Mouse (Mus musculus): Measurements from ENCODE around the gene Zdhhc15.
"Not testable (repeated sequence)": the region's sequence is repeated elsewhere in the genome, so short reads cannot be mapped to it uniquely, and the experiment has no call there.

Gene Zdhhc15

DNA sequence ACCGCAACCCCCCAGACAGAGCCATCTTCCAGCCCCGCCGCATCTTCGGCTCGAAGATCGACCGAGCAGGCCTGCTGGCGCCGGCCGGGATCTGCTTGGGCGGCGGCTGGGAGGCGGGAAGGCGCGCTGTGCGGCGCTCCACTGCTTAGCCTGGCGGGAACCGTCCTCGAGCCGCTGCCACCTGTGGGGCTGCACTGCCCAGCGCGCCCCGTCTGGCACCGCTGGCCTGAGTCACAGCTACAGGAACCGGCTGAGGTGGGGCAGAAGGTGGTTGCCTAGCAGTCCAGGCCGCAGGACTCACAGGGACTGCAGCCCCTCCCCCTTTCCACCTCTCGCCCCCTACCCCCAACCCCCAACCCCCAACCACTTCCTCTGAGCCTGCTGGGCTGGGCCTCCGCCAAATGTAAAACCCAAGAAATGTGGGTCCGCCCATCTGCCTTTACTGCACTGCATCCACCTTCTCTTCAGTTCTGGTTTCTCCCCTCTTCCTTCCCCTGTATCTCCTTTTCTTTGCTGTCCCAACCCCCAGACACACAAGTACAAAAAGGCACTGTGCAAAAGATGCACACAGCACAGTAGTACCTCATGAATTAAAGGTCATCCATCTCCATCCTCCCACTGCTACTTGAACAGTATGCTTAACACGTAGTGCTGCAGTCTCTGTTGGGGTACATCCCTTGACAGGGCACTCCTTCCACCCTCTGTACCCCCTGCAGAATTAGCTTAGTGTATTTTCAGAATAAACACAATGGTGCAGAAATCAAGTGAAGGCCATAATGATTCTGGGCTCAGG, at the start of gene Zdhhc15:
TSS of gene Zdhhc15 (minus strand) at position 308 of the 793 bp plus-strand sequence.
- peak; percentile 12 for DNase-seq (ENCODE audit: low read depth, low spot score)

DNA sequence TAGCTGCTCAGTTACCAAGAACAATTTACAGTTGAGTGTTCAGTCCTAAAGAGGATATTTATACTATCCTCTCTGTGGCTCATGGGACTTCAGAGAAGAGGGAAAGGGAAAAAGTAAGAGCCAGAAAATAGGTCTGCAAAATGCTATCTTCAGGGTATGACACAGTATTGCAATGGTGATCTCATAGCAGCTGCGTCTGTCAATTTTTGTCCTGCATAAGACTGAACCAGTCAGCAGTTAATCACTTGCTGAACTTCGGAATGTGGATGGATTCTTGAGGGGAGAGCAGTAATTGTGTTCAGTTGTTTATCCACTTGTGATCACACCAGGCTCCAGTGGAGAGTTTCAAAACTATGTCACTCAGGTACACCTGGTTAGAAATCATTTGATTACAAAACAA, 37.1 kb upstream of the Zdhhc15 start:
- no peak for DNase-seq (ENCODE audit: low read depth, low spot score)

DNA sequence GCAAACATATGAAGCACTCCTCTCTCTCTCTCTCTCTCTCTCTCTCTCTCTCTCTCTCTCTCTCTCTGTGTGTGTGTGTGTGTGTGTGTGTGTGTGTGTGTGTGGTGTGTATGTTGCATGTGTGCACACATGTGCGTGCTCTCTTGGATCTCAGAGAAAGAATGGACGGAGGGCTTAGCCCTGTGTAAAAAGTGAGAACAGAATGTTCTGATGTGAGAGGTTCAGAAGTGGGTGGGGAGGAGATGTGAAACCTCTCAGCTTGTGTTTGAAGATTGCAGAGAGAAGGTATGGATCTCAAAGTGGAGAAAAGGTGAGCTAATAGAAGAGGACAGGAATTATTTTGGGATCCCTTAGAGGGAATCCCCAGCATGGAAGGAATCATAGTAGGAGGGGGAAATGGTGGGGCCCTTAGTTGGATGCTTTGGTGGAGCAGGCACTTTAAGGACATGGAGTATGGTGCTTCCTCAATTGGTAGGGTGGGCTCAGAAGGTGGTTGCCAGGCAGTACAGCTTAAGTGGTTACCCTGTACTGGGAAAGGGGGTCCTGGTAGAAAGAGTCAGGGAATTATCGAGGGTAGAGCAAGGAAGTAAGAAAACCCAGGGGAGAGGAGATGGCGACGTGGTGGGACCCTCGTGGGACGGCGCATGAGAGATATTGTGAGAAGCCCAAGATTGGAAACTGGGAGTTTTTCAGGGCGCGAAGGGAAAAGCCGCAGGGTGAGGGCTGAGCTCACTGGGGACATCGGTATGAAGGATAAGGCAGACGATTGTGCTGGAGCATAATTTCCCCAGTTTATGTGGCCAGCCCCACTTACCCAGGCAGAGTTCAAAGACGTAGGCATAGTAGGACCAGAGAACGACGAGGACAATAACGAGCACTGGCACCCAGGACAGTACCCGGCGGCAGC, 761 bp downstream of the Zdhhc15 start:
- DNase-seq (ENCODE audit: low read depth, low spot score) = no peak

DNA sequence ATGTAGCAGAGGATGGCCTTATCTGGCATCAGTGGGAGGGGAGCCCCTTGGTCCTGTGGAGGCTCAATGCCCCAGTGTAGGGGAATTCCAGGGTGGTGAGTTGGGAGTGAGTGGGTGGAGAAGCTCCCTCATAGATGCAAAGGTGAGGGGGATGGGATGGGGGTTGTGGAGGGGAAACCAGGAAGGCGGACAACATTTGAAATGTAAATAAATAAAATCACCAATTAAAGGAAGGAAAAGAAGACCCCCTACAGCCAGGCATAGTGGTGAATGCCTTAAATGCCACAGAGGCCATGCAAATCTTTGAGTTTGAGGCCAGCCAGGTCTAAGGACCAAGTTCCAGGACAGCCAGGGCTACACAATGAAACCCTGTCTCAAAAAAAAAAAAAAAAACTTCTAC, 13.9 kb downstream of the Zdhhc15 start:
- no peak for DNase-seq (ENCODE audit: low read depth, low spot score)

DNA sequence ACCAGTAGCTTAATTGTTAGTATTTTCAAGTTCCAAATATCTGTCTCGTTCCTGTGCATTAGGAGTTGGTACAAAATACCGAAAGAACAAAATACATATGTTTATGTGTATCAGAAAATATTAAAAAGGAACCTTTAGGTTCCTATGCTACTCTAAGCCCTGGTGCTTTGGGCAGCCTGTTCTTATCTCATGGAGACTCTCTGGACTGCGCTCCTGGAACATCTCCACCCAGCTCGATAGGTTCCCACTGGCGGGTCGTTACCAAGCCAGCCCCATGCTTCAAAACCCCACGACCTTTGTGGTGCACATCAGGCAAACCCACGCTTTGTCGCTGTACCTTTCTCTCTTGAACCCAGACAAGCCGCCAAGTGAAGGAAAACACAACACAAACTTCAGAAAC, 58.3 kb downstream of the Zdhhc15 start:
- DNase-seq (ENCODE audit: low read depth, low spot score) = no peak

DNA sequence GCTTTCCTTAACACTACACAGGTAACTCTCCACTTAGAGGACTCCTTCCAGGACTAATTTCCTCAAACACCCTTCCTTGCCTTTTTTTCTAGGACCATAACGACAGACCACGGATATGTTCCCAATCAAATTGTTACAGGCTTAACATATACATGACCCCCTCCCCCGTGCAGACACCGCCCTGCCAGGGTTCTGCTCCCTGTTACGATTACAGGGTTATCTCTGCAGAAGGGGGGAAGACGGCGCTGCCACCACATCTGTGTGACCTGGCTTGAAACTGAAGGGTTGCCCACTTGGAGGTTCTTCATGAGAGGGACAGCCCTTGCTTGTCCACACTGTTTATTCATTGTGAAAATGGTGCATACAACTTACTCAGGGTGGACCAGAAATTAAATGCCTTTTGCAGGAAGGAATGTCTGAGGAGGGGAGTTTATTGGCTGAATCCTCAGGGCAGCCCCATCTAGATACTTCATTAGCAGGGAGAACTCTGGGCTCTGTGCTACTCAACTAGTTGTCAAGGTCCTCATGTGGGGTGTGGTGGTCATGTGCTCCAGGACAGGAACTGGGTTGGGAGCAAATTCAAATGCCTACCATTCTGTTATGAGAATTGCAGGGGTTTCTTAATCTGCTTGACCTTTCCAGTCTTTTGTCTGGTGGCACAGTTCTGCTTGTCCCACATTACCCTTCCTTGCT, 67.0 kb downstream of the Zdhhc15 start:
- not testable (repeated sequence) for DNase-seq (ENCODE audit: low read depth, low spot score)

DNA sequence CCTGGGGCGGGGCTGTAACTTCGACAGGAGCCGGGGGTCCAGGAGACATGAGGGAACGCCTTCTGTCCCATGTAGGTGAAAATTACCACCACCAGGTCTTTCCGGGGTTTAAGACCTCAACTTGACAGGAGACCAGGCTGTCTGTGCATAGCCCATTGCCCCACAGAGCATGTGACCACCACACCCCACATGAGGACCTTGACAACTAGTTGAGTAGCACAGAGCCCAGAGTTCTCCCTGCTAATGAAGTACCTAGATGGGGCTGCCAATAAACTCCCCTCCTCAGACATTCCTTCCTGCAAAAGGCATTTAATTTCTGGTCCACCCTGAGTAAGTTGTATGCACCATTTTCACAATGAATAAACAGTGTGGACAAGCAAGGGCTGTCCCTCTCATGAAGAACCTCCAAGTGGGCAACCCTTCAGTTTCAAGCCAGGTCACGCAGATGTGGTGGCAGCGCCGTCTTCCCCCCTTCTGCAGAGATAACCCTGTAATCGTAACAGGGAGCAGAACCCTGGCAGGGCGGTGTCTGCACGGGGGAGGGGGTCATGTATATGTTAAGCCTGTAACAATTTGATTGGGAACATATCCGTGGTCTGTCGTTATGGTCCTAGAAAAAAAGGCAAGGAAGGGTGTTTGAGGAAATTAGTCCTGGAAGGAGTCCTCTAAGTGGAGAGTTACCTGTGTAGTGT, 68.5 kb downstream of the Zdhhc15 start:
- not testable (repeated sequence) for DNase-seq (ENCODE audit: low read depth, low spot score)

DNA sequence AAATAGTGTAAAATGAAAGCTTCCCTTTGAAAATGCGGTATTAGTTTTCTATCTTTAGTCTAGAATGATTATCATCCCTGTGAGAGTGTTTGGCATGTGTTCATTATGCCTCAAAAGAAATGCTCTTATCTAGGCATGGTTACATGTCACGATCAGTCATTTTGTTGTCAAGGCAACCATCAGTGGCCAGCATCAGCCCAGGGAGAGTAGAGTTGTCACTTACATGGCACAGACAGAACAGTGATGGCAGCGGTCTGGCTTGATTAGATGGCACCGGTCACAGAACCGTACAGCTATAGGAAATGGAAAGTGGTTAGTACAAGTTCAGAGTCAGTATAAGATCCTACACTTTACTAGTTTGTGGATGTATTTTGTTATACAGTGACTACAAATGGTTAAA, 96.9 kb downstream of the Zdhhc15 start:
- DNase-seq (ENCODE audit: low read depth, low spot score) = no peak

DNA sequence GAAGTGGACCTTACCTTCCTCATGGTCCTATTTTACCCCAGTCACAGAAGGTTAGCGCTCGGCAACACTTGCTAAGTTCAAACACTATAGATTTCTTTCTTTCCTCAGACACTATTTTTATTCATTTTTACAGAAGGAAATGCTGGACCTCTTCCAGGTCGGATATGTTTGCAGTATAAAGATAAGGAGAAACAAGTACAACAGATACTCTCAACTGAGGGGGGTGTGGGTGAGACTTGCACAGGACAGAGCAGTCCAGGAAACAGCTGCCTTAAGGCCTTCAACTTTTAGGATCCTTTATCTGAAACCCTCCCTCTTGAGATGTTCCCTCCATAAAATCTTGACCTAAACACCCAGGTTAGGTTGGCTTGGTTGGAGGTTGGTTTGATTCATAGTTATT, 103.4 kb downstream of the Zdhhc15 start:
- DNase-seq (ENCODE audit: low read depth, low spot score) = no peak

DNA sequence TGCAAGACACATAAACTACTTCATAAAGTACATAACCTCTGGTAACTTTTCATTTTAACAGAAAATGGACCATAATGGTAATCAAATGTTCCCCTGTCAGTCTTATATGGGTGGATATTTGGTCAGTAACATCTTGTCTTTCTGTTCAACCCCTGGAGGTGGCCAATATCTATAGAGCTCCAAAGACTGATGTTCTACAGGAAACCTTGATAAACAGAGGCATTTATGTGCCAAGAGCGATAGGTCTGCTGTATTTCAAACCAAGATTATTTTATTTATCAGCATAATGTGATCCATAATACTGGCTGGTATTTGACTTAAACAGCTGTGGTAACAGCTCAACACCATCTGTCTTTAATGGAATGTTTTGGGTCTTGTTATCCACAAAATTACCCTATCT, 125.6 kb downstream of the Zdhhc15 start:
- no peak for DNase-seq (ENCODE audit: low read depth, low spot score)

DNA sequence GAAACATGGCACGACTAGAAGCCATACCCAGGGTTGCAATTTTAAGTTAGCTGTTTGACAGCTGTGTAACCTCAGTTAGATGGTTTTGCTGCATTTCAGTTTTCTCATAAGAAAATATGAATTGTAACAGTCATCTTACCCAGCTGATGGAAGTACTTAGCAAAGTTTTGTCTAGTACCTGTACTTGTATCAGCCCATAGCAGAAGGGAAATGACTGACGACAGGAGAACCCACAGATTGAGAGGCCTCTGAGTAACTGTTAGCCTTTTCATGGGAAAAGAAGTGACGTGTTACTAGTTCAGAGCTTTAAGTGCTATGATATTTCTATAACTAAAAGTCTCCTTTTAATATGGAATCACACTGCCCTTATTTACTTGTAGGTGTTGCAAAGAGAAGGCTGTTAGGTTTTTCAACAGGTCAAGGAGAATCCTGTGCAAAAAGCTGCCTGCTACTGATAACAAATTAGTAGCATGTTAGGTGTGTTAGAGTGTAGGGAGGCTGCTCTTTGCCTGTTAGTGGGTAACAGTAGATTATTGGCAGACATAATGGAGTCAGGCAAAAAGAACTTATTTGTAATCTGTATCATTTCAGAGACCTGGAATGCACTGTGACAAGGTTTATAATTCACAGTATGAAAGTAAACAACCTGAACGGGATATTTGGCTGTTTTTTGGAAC, 126.8 kb downstream of the Zdhhc15 start:
- no peak for DNase-seq (ENCODE audit: low read depth, low spot score)

DNA sequence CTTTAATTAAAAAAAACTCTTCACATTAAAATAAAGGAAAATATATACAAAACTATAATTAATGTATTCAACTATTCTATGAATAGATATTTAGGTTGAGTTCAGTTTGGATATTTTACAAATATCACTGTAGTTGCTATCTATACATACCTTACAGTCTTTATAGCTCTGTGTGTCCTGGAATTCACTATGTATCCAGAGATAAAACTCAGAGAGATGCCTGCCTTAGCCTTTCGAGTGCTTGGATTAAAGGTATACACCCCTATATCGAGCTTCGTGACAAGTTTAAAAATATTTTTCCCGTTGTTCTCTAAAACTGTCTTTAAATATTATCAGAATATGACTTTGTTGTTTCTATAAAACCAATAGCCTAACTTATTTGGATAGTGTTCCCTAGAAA, 128.2 kb downstream of the Zdhhc15 start:
- DNase-seq (ENCODE audit: low read depth, low spot score) = no peak

DNA sequence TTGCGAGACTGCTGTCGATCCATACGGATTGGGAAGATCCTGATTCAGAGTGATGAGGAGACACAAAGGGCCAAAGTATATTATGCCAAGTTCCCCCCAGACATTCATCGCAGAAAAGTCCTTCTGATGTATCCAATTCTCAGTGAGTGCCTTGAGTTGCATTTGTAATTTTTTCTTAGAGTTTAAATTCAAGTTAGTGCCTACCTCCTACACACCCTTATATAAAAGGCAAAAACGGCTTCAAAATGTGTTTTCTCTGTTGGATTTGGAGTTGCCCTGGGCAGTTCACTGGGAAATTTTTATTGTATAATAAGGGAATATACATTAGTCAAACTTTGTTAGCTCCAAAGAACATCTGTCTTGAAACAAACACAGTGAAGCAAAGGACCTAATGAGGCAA, 169.1 kb downstream of the Zdhhc15 start:
- DNase-seq (ENCODE audit: low read depth, low spot score) = peak; percentile 16

DNA sequence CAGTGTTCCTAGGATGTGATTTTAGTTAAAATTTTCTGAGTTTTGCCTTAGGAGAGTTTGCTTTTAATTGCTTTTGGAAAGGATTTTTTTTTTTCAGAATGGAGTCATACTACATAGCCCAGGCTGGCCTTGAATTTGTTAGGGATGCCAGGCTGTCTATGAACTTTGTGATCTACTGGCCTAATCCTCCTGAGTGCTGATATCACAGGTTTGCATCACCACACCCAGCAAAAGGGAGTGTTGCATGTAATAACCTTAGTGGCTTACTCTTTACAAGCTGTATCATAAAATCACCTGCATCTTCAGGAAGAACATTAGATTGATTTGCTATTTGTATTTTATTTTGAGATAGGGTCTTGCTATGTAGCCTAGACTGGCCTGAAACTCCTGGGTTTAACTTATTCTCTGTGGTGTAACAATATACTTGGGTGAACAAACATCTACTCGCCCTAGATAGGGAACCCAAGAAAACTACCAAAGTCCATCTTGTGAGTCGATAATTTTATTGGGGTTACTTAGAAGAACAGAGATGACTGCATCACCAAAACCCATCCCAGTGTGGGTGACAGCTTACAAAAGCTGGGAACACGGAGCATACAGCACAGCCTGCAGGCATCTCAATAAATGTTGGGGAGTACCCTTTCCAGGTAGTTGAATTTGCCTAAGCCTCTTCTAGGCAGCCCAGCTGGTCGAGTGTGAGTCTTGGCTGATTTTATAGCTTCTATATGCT, 181.1 kb downstream of the Zdhhc15 start:
- DNase-seq (ENCODE audit: low read depth, low spot score) = no peak

DNA sequence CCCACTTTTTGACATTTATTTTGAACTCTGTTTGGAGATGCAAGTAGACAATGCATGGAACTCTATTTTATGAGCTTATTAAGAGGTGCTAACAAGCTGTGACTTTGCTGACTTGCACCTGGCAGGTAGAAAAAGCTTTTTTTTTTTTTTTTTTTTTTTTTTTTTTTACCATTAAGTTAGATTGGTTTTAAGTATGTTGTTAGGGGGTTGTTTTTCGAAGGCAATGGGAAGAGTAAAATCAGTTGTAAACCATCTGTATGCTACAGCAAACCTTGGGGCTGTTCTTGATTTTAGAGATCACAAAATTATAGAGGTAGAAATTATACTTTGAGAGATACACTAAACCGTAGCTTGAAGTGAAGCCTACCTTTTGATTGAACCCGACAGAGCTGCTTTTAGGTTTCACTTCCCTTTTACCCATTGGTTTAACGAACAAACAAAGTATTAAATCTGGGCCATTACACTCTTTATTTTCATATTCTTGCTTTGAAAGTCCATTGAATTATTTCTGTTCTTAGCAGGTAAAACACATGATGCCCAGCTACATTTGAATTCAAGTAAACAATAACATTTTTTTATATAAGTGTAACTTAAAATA, 181.9 kb downstream of the Zdhhc15 start:
- DNase-seq (ENCODE audit: low read depth, low spot score) = no peak

DNA sequence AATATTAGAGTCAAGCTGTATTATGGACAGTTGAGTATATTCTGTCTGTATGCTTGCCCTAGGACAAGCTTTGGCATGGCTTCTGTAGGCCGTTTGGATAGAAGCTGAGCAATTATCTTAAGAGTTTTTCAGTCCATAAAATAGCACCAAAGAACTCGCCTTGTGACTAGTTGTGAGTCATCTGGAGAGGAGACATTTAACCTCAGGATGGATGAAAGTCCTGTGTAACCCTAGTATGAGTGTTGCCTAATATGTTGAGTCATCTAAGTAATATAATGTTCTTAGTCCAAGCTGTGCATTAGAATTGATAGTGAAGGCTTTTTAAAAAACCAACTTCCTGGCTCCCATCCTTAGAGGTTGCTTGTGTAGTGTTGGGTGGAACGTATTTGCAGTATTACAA, 182.8 kb downstream of the Zdhhc15 start:
- DNase-seq (ENCODE audit: low read depth, low spot score) = no peak
